Mouse (Mus musculus) forebrain, embryonic 13.5 days (tissue): ENCODE results near the gene R3hdm4. TPM values are rescaled to one million over a fixed set of nuclear protein-coding genes. Genes with fewer than 3 reads are reported as not detected.
A peak's percentile ranks its signal among the peaks of the same experiment; 100 is the strongest.

Experiments
- ATAC-seq: fragments of 200-750 bp; cut with Nextera tagmentation; 2 replicates; pipeline ENCODE4 v1.8.0; 2017
- H3K27ac ChIP-seq: fragments of 300-500 bp; sonication (generic); 2 replicates; pipeline ENCODE4 v1.5.1; 2015; ENCODE audit warnings: inconsistent platforms, mild to moderate bottlenecking, moderate library complexity
- H3K27me3 ChIP-seq: fragments of 300-500 bp; sonication (generic); 2 replicates; pipeline ENCODE4 v1.6.1; 2015; ENCODE audit warnings: mild to moderate bottlenecking, inconsistent platforms
- H3K36me3 ChIP-seq: fragments of 300-500 bp; sonication (generic); 2 replicates; pipeline ENCODE4 v1.6.1; 2015; ENCODE audit warnings: mild to moderate bottlenecking, inconsistent platforms; ENCODE audit not compliant: poor library complexity, severe bottlenecking
- H3K4me1 ChIP-seq: fragments of 300-500 bp; sonication (generic); 2 replicates; pipeline ENCODE4 v1.6.1; 2015; ENCODE audit warnings: inconsistent platforms
- H3K4me2 ChIP-seq: fragments of 300-500 bp; sonication (generic); 2 replicates; pipeline ENCODE4 v1.6.1; 2015; ENCODE audit warnings: inconsistent platforms, mild to moderate bottlenecking, moderate library complexity
- H3K4me3 ChIP-seq: fragments of 300-500 bp; sonication (generic); 2 replicates; pipeline ENCODE4 v1.5.1; 2015; ENCODE audit warnings: mild to moderate bottlenecking, inconsistent platforms
- H3K9ac ChIP-seq: fragments of 300-500 bp; sonication (generic); 2 replicates; pipeline ENCODE4 v1.6.1; 2015; ENCODE audit warnings: mild to moderate bottlenecking, inconsistent platforms
- H3K9me3 ChIP-seq: fragments of 300-500 bp; sonication (generic); replicated peaks from 2 replicates; pipeline ENCODE4 v1.6.1; 2016; ENCODE audit warnings: inconsistent platforms
- WGBS: fragments of 180-500 bp; shearing (Covaris S2); methylation state at CpG from one replicate; pipeline ENCODE4 v1.1.7; 2015; 5-methylcytosine and 5-hydroxymethylcytosine counted together
- polyA plus RNA-seq: library from polyadenylated mRNA; unstranded; fragments of >200 nt; fragmentation: Nextera tagmentation; extraction: Ambion mirVana; gene quantifications from 2 replicates; pipeline ENCODE4 v1.2.1, GENCODE M21; 2015

R3hdm4 gene
- polyA plus RNA-seq, 1 experiment from 2014 or later: 200 TPM

DNA sequence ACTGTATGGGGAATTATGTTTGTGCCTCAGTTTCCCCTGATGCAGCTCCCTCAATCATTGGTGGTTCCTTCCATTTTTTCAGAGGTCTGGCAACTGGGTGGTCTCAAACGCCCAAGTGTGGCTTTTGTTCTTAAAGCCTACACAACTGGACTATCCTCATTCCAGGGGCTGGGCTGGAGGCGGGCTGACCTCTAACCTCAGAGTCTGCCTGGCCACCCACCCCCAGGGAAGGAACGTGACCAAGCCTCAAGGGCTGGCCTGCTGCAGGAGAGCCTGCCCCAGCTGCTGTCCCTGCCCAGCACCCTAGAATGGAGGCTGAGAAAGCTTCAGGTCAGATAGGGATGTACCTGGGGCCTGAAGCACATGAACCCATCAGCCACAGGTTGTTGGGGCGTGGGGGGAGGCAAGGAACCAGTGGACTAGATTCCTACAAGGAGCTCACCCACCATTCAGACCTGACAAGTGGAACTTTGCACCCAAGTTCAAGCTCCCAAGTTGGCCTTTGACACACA, 35.7 kb upstream of the R3hdm4 start:
- Histone ChIP-seq H3K4me2 (no peak overlapping the region), H3K4me3 (no peak overlapping the region), H3K9me3 (no peaks in the 10 kb centered on the region), H3K27me3 (0 out of 2 replicates have a peak, but pooled peaks cover 5% of the 10 kb centered on the region), H3K27ac (no peak overlapping the region), H3K9ac (no peak overlapping the region), H3K36me3 (peaks cover 18% of the 10 kb centered on the region), H3K4me1 (peaks cover 15% of the 10 kb centered on the region)
- ATAC-seq: no peak
- WGBS: 22% methylated on average over 4 of the region's 4 CpGs

- Histone ChIP-seq H3K4me3 (no peak overlapping the region), H3K4me2 (no peak overlapping the region), H3K36me3 (peaks cover 23% of the 10 kb centered on the region), H3K27ac (no peak overlapping the region), H3K27me3 (0 out of 2 replicates have a peak, but pooled peaks cover 5% of the 10 kb centered on the region), H3K9me3 (no peaks in the 10 kb centered on the region), H3K4me1 (peaks cover 7% of the 10 kb centered on the region), H3K9ac (0 out of 2 replicates have a peak overlapping the region, but pooled peaks have one; percentile 3)
- WGBS: 79% methylated on average over 9 of the region's 9 CpGs
- ATAC-seq: no peak
Observed at GRCm38 (mm10) chr10:79955691-79956090, 34.7 kb upstream of the R3hdm4 start.

GRCm38 (mm10) chr10:79953946-79954345, 32.9 kb upstream of the R3hdm4 start:
- H3K4me3 ChIP-seq: no peak overlapping the region
- H3K27ac ChIP-seq: no peak overlapping the region
- 0 out of 2 replicates have a peak, but pooled peaks cover 5% of the 10 kb centered on the region for H3K27me3 ChIP-seq
- 89% methylated on average over 6 of the region's 6 CpGs for WGBS
- no peak overlapping the region for H3K9ac ChIP-seq
- H3K9me3 ChIP-seq: no peaks in the 10 kb centered on the region
- no peak for ATAC-seq
- no peak overlapping the region for H3K4me2 ChIP-seq
- peaks cover 41% of the 10 kb centered on the region for H3K36me3 ChIP-seq
- peaks cover 4% of the 10 kb centered on the region; the same call in 1 of the 2 replicates for H3K4me1 ChIP-seq

DNA sequence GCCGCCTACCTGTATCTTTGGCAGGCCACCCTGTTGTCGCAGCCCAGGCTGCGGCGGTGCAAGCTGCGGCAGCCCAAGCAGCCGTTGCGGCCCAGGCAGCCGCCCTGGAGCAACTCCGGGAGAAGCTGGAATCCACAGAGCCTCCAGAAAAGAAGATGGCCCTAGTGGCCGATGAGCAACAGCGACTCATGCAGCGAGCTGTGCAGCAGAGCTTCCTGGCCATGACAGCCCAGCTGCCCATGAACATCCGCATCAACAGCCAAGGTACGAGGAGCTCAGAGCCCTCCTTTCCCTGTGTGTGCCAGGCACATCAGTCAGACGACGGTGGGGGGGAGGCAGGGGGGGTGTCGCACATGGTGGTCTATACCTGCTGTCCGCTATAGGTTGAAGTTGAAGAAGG, 29.7 kb upstream of the R3hdm4 start:
- no peak for ATAC-seq
- Histone ChIP-seq H3K4me2 (no peak overlapping the region), H3K4me3 (no peak overlapping the region), H3K27me3 (no peaks in the 10 kb centered on the region), H3K27ac (no peak overlapping the region), H3K36me3 (peaks cover 53% of the 10 kb centered on the region), H3K4me1 (peaks cover 15% of the 10 kb centered on the region), H3K9me3 (no peaks in the 10 kb centered on the region), H3K9ac (no peak overlapping the region)
- WGBS: 84% methylated on average over 18 of the region's 18 CpGs

DNA sequence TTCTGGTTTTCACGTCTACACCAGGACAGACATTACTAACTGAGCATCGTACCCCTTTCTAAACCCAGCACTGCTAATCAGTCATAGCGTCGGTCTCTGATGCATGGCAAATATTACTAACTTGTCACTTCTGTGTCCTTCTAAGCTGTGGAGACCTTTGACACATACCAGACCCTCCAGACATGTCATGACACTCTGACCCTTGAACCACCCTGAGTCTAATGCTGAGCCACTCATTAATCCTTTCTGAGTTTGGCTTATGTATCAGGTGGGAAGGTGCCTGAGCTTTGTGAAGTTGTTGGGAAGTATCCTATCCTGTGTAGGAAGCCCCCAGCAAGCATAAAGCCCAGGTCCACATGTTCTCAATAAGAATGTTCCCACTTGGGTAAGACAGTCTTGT, 28.9 kb upstream of the R3hdm4 start:
- H3K9me3 ChIP-seq: no peaks in the 10 kb centered on the region
- ATAC-seq: no peak
- H3K9ac ChIP-seq: no peak overlapping the region
- peaks cover 53% of the 10 kb centered on the region for H3K36me3 ChIP-seq
- no peak overlapping the region for H3K27ac ChIP-seq
- WGBS: 95% methylated on average over 4 of the region's 4 CpGs
- H3K4me1 ChIP-seq: peaks cover 21% of the 10 kb centered on the region
- no peak overlapping the region for H3K4me2 ChIP-seq
- no peaks in the 10 kb centered on the region for H3K27me3 ChIP-seq
- H3K4me3 ChIP-seq: no peak overlapping the region

GRCm38 (mm10) chr10:79947502-79947901, 26.5 kb upstream of the R3hdm4 start:
- Histone ChIP-seq H3K4me1 (peaks cover 21% of the 10 kb centered on the region), H3K4me2 (no peak overlapping the region), H3K9ac (no peak overlapping the region), H3K4me3 (no peak overlapping the region), H3K27me3 (no peaks in the 10 kb centered on the region), H3K36me3 (peaks cover 41% of the 10 kb centered on the region), H3K9me3 (no peaks in the 10 kb centered on the region), H3K27ac (no peak overlapping the region)
- 72% methylated on average over 6 of the region's 6 CpGs for WGBS
- no peak for ATAC-seq

DNA sequence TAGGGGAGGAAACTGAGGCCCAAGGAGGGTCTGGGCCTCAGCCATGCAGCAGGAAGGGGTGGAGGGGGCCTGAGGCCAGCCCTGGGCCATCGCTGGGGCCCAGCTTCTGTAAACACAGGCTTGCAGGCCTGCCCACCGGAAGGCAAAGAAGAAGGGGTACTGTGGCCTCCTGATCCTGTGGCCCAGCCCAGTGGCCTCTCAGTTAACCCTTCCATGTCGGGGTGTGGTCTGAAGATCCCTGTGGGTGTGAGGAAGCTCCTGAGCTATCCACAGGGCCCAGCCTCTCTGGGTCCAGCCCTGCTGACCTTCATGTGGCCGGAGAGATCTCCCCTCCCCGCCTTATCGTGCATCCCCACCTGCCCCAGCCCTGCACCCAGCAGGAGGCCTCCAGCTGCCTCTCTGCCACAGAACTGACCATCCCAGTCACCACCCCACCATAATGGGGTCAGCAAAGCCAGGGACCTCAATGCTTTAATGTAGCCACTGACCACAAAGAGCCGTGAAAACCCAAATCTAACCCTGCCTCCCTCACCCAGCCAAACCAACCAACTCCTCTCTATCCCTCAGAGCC, 25.8 kb upstream of the R3hdm4 start:
- WGBS: 19% methylated on average over 7 of the region's 7 CpGs

DNA sequence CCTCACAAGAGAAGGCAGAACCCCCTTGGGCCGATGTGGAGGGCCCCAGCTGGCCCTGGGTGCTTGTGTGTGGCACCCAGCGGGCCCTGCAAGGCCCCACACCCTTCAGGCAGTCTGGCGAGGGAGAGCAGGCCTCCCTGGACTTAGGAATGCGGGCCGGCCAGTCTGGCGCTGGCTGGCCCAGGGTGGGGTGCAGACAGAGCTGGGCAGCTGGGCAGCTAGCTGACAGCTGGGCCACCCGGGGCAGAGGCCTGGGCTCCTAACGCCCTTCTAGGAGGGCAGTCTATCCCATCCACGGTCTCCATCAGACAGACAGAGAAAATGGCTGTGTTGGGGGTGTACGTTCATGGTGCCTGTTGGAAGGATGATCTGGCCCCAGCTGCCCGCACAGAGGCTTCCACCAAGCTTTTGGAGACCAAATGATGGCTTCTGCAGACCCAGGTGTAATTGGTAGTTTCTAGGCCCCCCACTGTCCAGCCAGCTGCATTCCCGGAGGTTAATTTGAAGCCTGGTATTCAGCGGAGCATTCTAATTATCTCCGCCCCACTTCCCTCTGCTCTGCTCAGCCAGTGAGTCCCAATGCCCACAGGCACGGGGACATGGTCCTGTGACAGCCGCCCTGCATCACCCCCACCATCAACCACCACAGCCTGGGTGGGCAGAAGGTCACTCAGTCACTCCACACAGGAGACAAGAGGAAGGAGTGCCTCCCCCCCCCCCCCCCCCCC, 24.7 kb upstream of the R3hdm4 start:
- Histone ChIP-seq H3K9me3 (no peaks in the 10 kb centered on the region), H3K27ac (peak overlapping the region; percentile 54), H3K36me3 (peaks cover 39% of the 10 kb centered on the region), H3K4me3 (no peak overlapping the region), H3K27me3 (no peaks in the 10 kb centered on the region), H3K4me2 (peak overlapping the region; percentile 14; the same call in 1 of the 2 replicates), H3K4me1 (peaks cover 21% of the 10 kb centered on the region), H3K9ac (peak overlapping the region; percentile 6; the same call in 1 of the 2 replicates)
- ATAC-seq: peak; percentile 27; the same call in 1 of the 2 replicates
- 23% methylated on average over 16 of the region's 16 CpGs for WGBS

More for the DNA sequence above, 25.8 kb upstream of the R3hdm4 start:
- Histone ChIP-seq H3K4me3 (no peak overlapping the region), H3K27ac (no peak overlapping the region), H3K4me1 (peaks cover 21% of the 10 kb centered on the region), H3K4me2 (no peak overlapping the region; the same call in 1 of the 2 replicates), H3K9me3 (no peaks in the 10 kb centered on the region), H3K36me3 (peaks cover 46% of the 10 kb centered on the region), H3K9ac (peak overlapping the region; percentile 38; the same call in 1 of the 2 replicates), H3K27me3 (no peaks in the 10 kb centered on the region)
- ATAC-seq: no peak

DNA sequence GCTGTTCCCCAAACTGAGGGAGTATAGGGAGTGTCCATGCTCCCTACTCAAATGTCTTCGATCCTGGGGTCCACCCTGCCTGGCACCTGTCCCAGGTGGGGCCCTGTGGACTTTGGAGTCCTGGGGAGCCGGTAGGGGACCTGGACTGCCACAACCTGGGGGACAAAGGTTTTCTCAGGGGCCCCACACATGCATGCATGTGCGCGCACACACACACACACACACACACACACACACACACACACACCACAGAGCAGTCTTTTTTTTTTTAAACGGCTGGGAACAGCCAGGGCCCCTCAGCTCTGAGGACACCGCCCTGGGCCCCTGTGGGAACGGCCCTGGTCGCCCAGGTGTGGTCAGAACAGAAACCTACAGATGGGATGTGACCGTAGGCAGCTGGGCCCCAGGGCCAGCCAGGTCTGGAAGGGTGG, 22.5 kb upstream of the R3hdm4 start:
- H3K27me3 ChIP-seq: no peaks in the 10 kb centered on the region
- no peak for ATAC-seq
- H3K27ac ChIP-seq: no peak overlapping the region
- peaks cover 21% of the 10 kb centered on the region for H3K4me1 ChIP-seq
- peaks cover 17% of the 10 kb centered on the region for H3K36me3 ChIP-seq
- H3K9ac ChIP-seq: no peak overlapping the region
- no peaks in the 10 kb centered on the region for H3K9me3 ChIP-seq
- H3K4me2 ChIP-seq: no peak overlapping the region
- no peak overlapping the region for H3K4me3 ChIP-seq
- 75% methylated on average over 9 of the region's 9 CpGs for WGBS

- H3K4me2 ChIP-seq: no peak overlapping the region
- no peaks in the 10 kb centered on the region for H3K9me3 ChIP-seq
- ATAC-seq: no peak
- H3K4me1 ChIP-seq: peaks cover 21% of the 10 kb centered on the region
- 83% methylated on average over 1 of the region's 1 CpGs for WGBS
- no peak overlapping the region for H3K4me3 ChIP-seq
- no peaks in the 10 kb centered on the region for H3K27me3 ChIP-seq
- no peak overlapping the region for H3K9ac ChIP-seq
- peaks cover 15% of the 10 kb centered on the region for H3K36me3 ChIP-seq
- no peak overlapping the region for H3K27ac ChIP-seq
Observed at GRCm38 (mm10) chr10:79942988-79943387, 22.0 kb upstream of the R3hdm4 start.

DNA sequence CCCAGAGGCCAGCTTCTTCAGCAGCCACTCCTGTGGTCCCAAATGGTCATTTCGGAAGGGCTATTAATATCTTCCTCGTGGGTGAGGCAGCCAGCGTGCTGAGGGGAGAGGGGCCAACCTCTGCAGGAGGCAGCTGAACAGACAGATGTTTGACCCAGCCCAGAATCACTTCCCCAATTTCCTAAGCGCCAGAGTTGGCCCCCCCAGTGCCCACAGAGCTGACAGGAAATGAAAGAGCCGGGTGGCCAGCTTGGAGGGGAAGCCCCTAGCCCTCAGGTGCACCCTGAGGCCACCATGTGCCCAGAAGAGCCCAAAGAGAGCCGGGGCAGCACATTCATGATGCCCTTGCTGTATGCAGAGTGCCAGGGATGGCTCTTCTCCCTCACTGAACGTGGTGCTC, 19.7 kb upstream of the R3hdm4 start:
- H3K9ac ChIP-seq: no peak overlapping the region
- no peaks in the 10 kb centered on the region for H3K9me3 ChIP-seq
- no peak overlapping the region for H3K4me2 ChIP-seq
- no peaks in the 10 kb centered on the region for H3K27me3 ChIP-seq
- H3K27ac ChIP-seq: no peak overlapping the region
- 73% methylated on average over 7 of the region's 7 CpGs for WGBS
- no peak for ATAC-seq
- peaks cover 10% of the 10 kb centered on the region for H3K36me3 ChIP-seq
- no peak overlapping the region for H3K4me3 ChIP-seq
- H3K4me1 ChIP-seq: peaks cover 21% of the 10 kb centered on the region

- no peaks in the 10 kb centered on the region for H3K27me3 ChIP-seq
- no peak overlapping the region for H3K4me3 ChIP-seq
- no peak overlapping the region for H3K4me2 ChIP-seq
- H3K36me3 ChIP-seq: peaks cover 10% of the 10 kb centered on the region
- ATAC-seq: no peak
- H3K9me3 ChIP-seq: no peaks in the 10 kb centered on the region
- WGBS: 76% methylated on average over 11 of the region's 11 CpGs
- H3K9ac ChIP-seq: no peak overlapping the region
- H3K27ac ChIP-seq: no peak overlapping the region
- H3K4me1 ChIP-seq: peaks cover 21% of the 10 kb centered on the region
Observed at GRCm38 (mm10) chr10:79937775-79938526, 16.9 kb upstream of the R3hdm4 start.
